Mouse (Mus musculus) telencephalon, adult 2 months (tissue): Measurements from ENCODE around the gene Sowaha.
"Not testable (repeated sequence)": the region's sequence is repeated elsewhere in the genome, so short reads cannot be mapped to it uniquely, and the experiment has no call there.

ENCODE experiments used
- DNase-seq: peaks from one replicate; pipeline ENCODE4 v3.0.0-alpha.2; 2011; ENCODE audit warnings: low read depth, low spot score

The Sowaha gene

GRCm38 (mm10) chr11:53441921-53442320 lies 38.2 kb downstream of the Sowaha start:
- no peak for DNase-seq

DNA sequence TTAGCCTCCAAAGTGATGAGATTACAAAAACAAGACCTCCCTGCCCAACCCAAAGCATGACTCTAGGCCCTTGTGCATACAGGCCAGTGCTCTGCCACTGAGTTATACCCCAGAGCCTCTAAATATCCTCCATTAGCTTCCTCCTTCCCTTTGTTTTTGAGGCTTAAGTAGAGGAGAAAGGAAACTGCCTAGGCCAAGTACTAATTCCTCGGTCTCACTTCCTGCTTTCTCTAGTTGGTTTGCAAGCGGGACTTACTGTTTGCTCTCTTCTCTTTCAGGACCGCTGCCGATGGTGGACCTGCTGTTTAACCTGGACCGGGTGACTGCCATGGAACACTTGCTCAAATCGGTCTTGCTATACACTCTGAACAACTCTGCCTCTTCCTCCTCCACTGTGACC lies 43.7 kb downstream of the Sowaha start:
- no peak for DNase-seq

DNA sequence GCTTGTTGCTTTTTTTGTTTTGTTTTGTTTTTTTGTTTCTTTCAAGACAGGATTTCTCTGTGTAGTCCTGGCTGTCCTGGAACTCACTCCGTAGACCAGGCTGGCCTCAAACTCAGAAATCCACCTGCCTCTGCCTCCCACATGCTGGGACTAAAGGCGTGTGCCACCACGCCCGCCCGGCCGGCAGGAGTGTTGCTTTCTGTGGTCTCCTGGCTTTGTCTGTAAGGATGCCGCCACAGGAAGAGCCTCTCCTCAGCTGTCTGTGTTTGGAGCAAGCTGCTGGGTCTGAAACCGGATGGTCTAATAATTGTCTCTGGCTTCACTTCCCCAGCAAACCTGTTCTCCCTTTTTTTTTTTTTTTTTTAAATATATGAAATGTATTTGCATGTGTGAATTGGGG lies 44.6 kb downstream of the Sowaha start:
- no peak for DNase-seq

GRCm38 (mm10) chr11:53433057-53433456 lies 47.0 kb downstream of the Sowaha start:
- no peak for DNase-seq

GRCm38 (mm10) chr11:53431347-53432056 lies 48.6 kb downstream of the Sowaha start:
- DNase-seq, result no peak

- peak; percentile 100 for DNase-seq
Observed at GRCm38 (mm10) chr11:53430670-53431346, 49.3 kb downstream of the Sowaha start, which contains the start of the genes Uqcrq and Gdf9. TSS of gene Uqcrq (minus strand) at chr11:53430831. TSS of gene Gdf9 (plus strand) at chr11:53431023.

- DNase-seq, result peak; percentile 10
Observed at GRCm38 (mm10) chr11:53430300-53430669, 49.8 kb downstream of the Sowaha start.

GRCm38 (mm10) chr11:53429182-53429581 lies 50.9 kb downstream of the Sowaha start:
- DNase-seq, result no peak

DNA sequence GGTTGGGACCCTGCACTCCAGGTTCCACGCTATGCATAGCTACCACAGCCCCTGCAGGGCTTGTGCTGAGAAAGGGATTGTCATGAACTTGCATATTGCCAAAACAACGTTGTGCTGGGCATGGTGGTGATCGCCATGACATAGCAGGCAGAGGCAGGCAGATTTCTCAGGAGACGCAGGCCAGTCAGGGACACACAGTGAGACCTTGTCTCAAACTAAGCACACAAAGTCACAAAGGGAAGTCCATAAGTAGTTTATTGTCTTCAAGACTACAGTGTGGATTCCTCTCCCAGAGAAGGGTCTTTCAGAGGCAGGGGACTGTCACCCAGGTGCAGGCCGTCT lies 51.4 kb downstream of the Sowaha start:
- DNase-seq, result no peak

- no peak for DNase-seq
Observed at GRCm38 (mm10) chr11:53427993-53428715, 51.9 kb downstream of the Sowaha start.

DNA sequence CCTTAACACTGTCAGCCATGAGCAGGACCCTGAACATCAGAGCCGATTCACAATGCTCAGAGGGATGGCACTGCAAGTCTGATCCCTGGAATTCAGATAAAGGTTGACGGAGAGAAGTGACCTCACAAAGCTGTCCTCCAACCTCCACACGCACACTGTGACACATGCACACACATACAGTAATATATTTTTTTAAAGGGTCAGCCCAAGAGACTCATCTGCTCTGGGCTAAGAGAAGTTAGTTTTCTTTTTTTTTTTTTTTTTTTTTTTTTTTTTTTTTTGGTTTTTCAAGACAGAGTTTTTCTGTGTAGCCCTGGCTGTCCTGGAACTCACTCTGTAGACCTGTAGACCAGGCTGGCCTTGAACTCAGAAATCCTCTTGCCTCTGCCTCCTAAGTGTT lies 53.2 kb downstream of the Sowaha start:
- not testable (repeated sequence) for DNase-seq
